16 mouse cellular contexts compared by ENCODE assay signal in the genomic region with DNA sequence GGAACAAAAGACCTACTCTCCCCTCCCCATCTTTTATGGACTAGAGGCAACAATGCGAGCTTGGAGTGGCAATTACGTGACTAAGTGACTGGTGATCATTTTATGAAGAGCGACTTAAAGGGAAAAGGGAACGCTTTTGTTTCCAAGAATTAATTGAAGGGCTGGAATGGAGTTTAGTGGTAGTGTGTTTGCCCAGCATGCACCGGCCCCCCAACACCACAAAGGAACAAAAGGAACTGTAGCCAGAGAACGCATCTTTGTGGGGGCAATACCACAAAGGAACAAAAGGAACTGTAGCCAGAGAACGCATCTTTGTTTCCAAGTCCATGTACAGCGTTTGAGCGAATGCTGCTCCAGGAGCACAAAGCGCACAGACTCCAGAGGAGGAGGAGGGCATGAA.
A peak's percentile ranks its signal among the peaks of the same experiment; 100 is the strongest.
DNase-seq lines count a peak whose midpoint lies in the region; ATAC-seq and TF ChIP-seq lines count a peak whose summit lies in the region.
"Had no signal": no experiment of that assay in that cellular context is flagged by ENCODE, and none has a peak within 500 bp of the region (broad histone marks: within the 10 kb centered on the region; RNA-seq: fewer than 3 reads in every experiment).

No protein-coding gene starts in this region.

- no peaks in the 10 kb centered on the region for H3K9me3 ChIP-seq in midbrain, embryonic 10.5 days (replicated peaks)
- H3K9me3 ChIP-seq in midbrain, embryonic 11.5 days (ENCODE audit: control insufficient read depth, low read length), result no peaks in the 10 kb centered on the region
- H3K9me3 ChIP-seq in embryonic facial prominence, embryonic 15.5 days (replicated peaks), result no peaks in the 10 kb centered on the region
- no peaks in the 10 kb centered on the region for H3K9me3 ChIP-seq in hindbrain, embryonic 13.5 days
- H3K9me3 ChIP-seq in neural tube, embryonic 15.5 days (replicated peaks), result no peaks in the 10 kb centered on the region
- H3K9me3 ChIP-seq: heart, embryonic 10.5 days; liver, embryonic 12.5 days had no signal

- no peak for TF ChIP-seq POLR2A in lung, adult 2 months (IDR thresholded peaks at IDR 0.05; ENCODE audit: borderline replicate concordance, extremely low read depth, low read depth, low read length)

- WGBS in midbrain, embryonic 10.5 days, result 75% methylated on average over 10 of the region's 10 CpGs
- 71% methylated on average over 10 of the region's 10 CpGs for WGBS in midbrain, embryonic 11.5 days
- 74% methylated on average over 10 of the region's 10 CpGs for WGBS in embryonic facial prominence, embryonic 15.5 days
- WGBS in hindbrain, embryonic 13.5 days, result 38% methylated on average over 10 of the region's 10 CpGs
- WGBS in neural tube, embryonic 15.5 days, result 20% methylated on average over 10 of the region's 10 CpGs
- 90% methylated on average over 10 of the region's 10 CpGs for WGBS in lung, adult 2 months

- H3K4me2 ChIP-seq in midbrain, embryonic 11.5 days, result no peak overlapping the region
- H3K4me2 ChIP-seq in embryonic facial prominence, embryonic 15.5 days (replicated peaks), result no peak overlapping the region
- H3K4me2 ChIP-seq in hindbrain, embryonic 13.5 days, result 0 out of 2 replicates have a peak overlapping the region, but pooled peaks have one; percentile 1
- H3K4me2 ChIP-seq in neural tube, embryonic 15.5 days, result peak overlapping the region; percentile 27
- H3K4me2 ChIP-seq: liver, embryonic 12.5 days had no signal

- H3K4me1 ChIP-seq in midbrain, embryonic 10.5 days, result peaks cover 24% of the 10 kb centered on the region
- peaks cover 5% of the 10 kb centered on the region; the same call in 1 of the 2 replicates for H3K4me1 ChIP-seq in midbrain, embryonic 11.5 days (ENCODE audit: control insufficient read depth, insufficient read depth, low read length)
- H3K4me1 ChIP-seq in embryonic facial prominence, embryonic 15.5 days, result peaks cover 72% of the 10 kb centered on the region
- H3K4me1 ChIP-seq in hindbrain, embryonic 13.5 days (replicated peaks), result peaks cover 22% of the 10 kb centered on the region
- peaks cover 22% of the 10 kb centered on the region for H3K4me1 ChIP-seq in neural tube, embryonic 15.5 days
- H3K4me1 ChIP-seq in lung, adult 2 months (ENCODE audit: control insufficient read depth, insufficient read depth, low read length), result no peaks in the 10 kb centered on the region

- no peaks in the 10 kb centered on the region for H3K27me3 ChIP-seq in midbrain, embryonic 10.5 days (ENCODE audit: low read depth, poor library complexity, severe bottlenecking)
- H3K27me3 ChIP-seq in midbrain, embryonic 11.5 days (ENCODE audit: control insufficient read depth, insufficient read depth, low read length), result no peaks in the 10 kb centered on the region
- no peaks in the 10 kb centered on the region for H3K27me3 ChIP-seq in embryonic facial prominence, embryonic 15.5 days
- H3K27me3 ChIP-seq in hindbrain, embryonic 13.5 days, result no peaks in the 10 kb centered on the region
- no peaks in the 10 kb centered on the region for H3K27me3 ChIP-seq in neural tube, embryonic 15.5 days (replicated peaks)
- H3K27me3 ChIP-seq: liver, embryonic 12.5 days had no signal

- no peak for ATAC-seq in midbrain, embryonic 11.5 days (ENCODE audit: low FRiP score)
- ATAC-seq in embryonic facial prominence, embryonic 15.5 days (ENCODE audit: insufficient number of reproducible peaks, low FRiP score, low TSS enrichment, low read depth), result no peak
- ATAC-seq in hindbrain, embryonic 13.5 days (ENCODE audit: low FRiP score), result no peak
- no peak for ATAC-seq in neural tube, embryonic 15.5 days (ENCODE audit: low FRiP score)
- ATAC-seq: inflammation-experienced regulatory T-cells, adult 6 months; liver, embryonic 12.5 days had no signal

- peak overlapping the region; percentile 57; the same call in 1 of the 2 replicates for H3K27ac ChIP-seq in midbrain, embryonic 10.5 days (replicated peaks)
- H3K27ac ChIP-seq in midbrain, embryonic 11.5 days (ENCODE audit: low read depth, low read length), result no peak overlapping the region
- 0 out of 2 replicates have a peak overlapping the region, but pooled peaks have one; percentile 61 for H3K27ac ChIP-seq in embryonic facial prominence, embryonic 15.5 days (replicated peaks)
- peak overlapping the region; percentile 69 for H3K27ac ChIP-seq in hindbrain, embryonic 13.5 days
- peak overlapping the region; percentile 28; the same call in 1 of the 2 replicates for H3K27ac ChIP-seq in neural tube, embryonic 15.5 days (replicated peaks)
- H3K27ac ChIP-seq: heart, embryonic 10.5 days; liver, embryonic 12.5 days had no signal

- no peaks in the 10 kb centered on the region for H3K36me3 ChIP-seq in midbrain, embryonic 10.5 days
- H3K36me3 ChIP-seq in midbrain, embryonic 11.5 days (ENCODE audit: control insufficient read depth, insufficient read depth, low read length), result no peaks in the 10 kb centered on the region
- H3K36me3 ChIP-seq in embryonic facial prominence, embryonic 15.5 days, result no peaks in the 10 kb centered on the region
- no peaks in the 10 kb centered on the region for H3K36me3 ChIP-seq in hindbrain, embryonic 13.5 days
- no peaks in the 10 kb centered on the region for H3K36me3 ChIP-seq in neural tube, embryonic 15.5 days
- H3K36me3 ChIP-seq: heart, embryonic 10.5 days; liver, embryonic 12.5 days had no signal

- no peak for DNase-seq in midbrain, embryonic 10.5 days (ENCODE audit: low spot score)
- DNase-seq in midbrain, embryonic 11.5 days (ENCODE audit: low spot score, missing footprints), result no peak
- no peak for DNase-seq in urinary bladder, adult 2 months (ENCODE audit: low spot score)
- no peak for DNase-seq in lung, adult 2 months
- DNase-seq: cerebellum, adult 9-10 months; gastrocnemius, postnatal 14 days; heart, postnatal 10 days; kidney, adult 8-10 months; right cerebral cortex, adult 18-20 months; thymus, adult 2 months had no signal

- no peak overlapping the region for H3K9ac ChIP-seq in midbrain, embryonic 11.5 days (ENCODE audit: low read length)
- H3K9ac ChIP-seq in embryonic facial prominence, embryonic 15.5 days, result no peak overlapping the region
- H3K9ac ChIP-seq in hindbrain, embryonic 13.5 days, result no peak overlapping the region
- H3K9ac ChIP-seq in neural tube, embryonic 15.5 days (replicated peaks), result no peak overlapping the region
- H3K9ac ChIP-seq: liver, embryonic 12.5 days had no signal

- TF ChIP-seq CTCF in lung, adult 2 months (IDR thresholded peaks at IDR 0.05; ENCODE audit: insufficient read depth, low read length), result no peak

- no peak overlapping the region for H3K4me3 ChIP-seq in midbrain, embryonic 10.5 days
- H3K4me3 ChIP-seq in midbrain, embryonic 11.5 days (ENCODE audit: low read depth, low read length), result no peak overlapping the region
- H3K4me3 ChIP-seq in embryonic facial prominence, embryonic 15.5 days (replicated peaks), result no peak overlapping the region
- no peak overlapping the region for H3K4me3 ChIP-seq in hindbrain, embryonic 13.5 days
- no peak overlapping the region for H3K4me3 ChIP-seq in neural tube, embryonic 15.5 days (replicated peaks)
- H3K4me3 ChIP-seq in lung, adult 2 months (replicated peaks; ENCODE audit: extremely low read depth, low read depth, low read length), result no peak overlapping the region
- H3K4me3 ChIP-seq: heart, embryonic 10.5 days; liver, embryonic 12.5 days had no signal

Comparison
In these comparisons a context has a peak if more than half of its experiments do, and no peak if none do; other contexts are left out.
1. H3K4me2 ChIP-seq: peak in hindbrain, embryonic 13.5 days (single experiment) and neural tube, embryonic 15.5 days (single experiment); none in midbrain, embryonic 11.5 days (single experiment) and embryonic facial prominence, embryonic 15.5 days (single experiment).